Mouse (Mus musculus) C2C12 (cell line): Measurements from ENCODE around the gene Elf4.

Source experiments
- CTCF ChIP-seq: IDR thresholded peaks from one replicate; pipeline ENCODE4 v1.5.1; 2011; ENCODE audit not compliant: control insufficient read depth, insufficient read depth, insufficient read length
- MAX ChIP-seq: IDR thresholded peaks from one replicate; pipeline ENCODE4 v1.6.1; 2011; ENCODE audit warnings: mild to moderate bottlenecking, control low read depth
- MYOG ChIP-seq: IDR thresholded peaks from one replicate; pipeline ENCODE4 v1.6.1; 2011; ENCODE audit not compliant: control insufficient read depth, insufficient read length; ENCODE audit errors: extremely low read depth
- USF1 ChIP-seq: IDR thresholded peaks from one replicate; pipeline ENCODE4 v1.6.1; 2011; ENCODE audit warnings: low read depth, mild to moderate bottlenecking, control low read depth, moderate library complexity

- TF ChIP-seq CTCF, result no peak
- no peak for TF ChIP-seq MAX
- no peak for TF ChIP-seq MYOG
- no peak for TF ChIP-seq USF1
These were observed 95.1 kb downstream of the Elf4 start for GRCm38 (mm10) chrX:48367841-48368240.
